Mouse (Mus musculus): ENCODE data around the gene Foxn2. TPM values are rescaled to one million over a fixed set of nuclear protein-coding genes. Genes with fewer than 3 reads are reported as not detected.
A peak's percentile ranks its signal among the peaks of the same experiment; 100 is the strongest.

The Foxn2 gene
- polyA plus RNA-seq, 2 experiments: 4.8 to 8.8 TPM

- Histone ChIP-seq H3K27ac (no peak overlapping the region), H3K4me2 (ENCODE audit: low read depth) (no peak overlapping the region), H3K36me3 (replicated peaks; ENCODE audit: control insufficient read depth, insufficient read depth, low read depth) (peaks cover 3% of the 10 kb centered on the region), H3K4me3 (ENCODE audit: insufficient read depth in 1 of 2, low read depth in 2 of 2, low read length in 2 of 2) (no peak overlapping the region), H3K4me1 (replicated peaks; ENCODE audit: control insufficient read depth in 2 of 2, insufficient read depth in 2 of 2, low read length in 1 of 2) (peaks cover 13 to 21% of the 10 kb centered on the region in 2 experiments), H3K27me3 (ENCODE audit: control insufficient read depth, insufficient read depth, low read length) (no peaks in the 10 kb centered on the region), H3K9ac (replicated peaks) (no peak overlapping the region), H3K9me3 (ENCODE audit: control insufficient read depth, low read length) (no peaks in the 10 kb centered on the region)
- ATAC-seq (ENCODE audit: insufficient read depth): no peak
- TF ChIP-seq CTCF (IDR thresholded peaks at IDR 0.05; ENCODE audit: low read depth) (no peak), EP300 (IDR thresholded peaks at IDR 0.05; ENCODE audit: low read depth) (no peak)
- 83% methylated on average over 1 of the region's 1 CpGs for WGBS (ENCODE audit: insufficient replicate concordance)
- no peak for DNase-seq (ENCODE audit: low read depth in 3 of 3, low spot score in 3 of 3)
These were observed 44.4 kb downstream of the Foxn2 start for GRCm38 (mm10) chr17:88484951-88485350.

GRCm38 (mm10) chr17:88490546-88490945 lies 50.0 kb downstream of the Foxn2 start:
- H3K27me3 ChIP-seq (ENCODE audit: control insufficient read depth, insufficient read depth, low read length): no peaks in the 10 kb centered on the region
- no peak overlapping the region for H3K9ac ChIP-seq (replicated peaks)
- no peak for ATAC-seq (ENCODE audit: insufficient read depth)
- H3K9me3 ChIP-seq (ENCODE audit: control insufficient read depth, low read length): no peaks in the 10 kb centered on the region
- H3K4me3 ChIP-seq (ENCODE audit: insufficient read depth in 1 of 2, low read depth in 2 of 2, low read length in 2 of 2): no peak overlapping the region
- no peaks in the 10 kb centered on the region for H3K4me1 ChIP-seq (replicated peaks; ENCODE audit: control insufficient read depth in 2 of 2, insufficient read depth in 2 of 2, low read length in 1 of 2)
- 87% methylated on average over 10 of the region's 10 CpGs for WGBS (ENCODE audit: insufficient replicate concordance)
- H3K27ac ChIP-seq: no peak overlapping the region
- no peak overlapping the region for H3K4me2 ChIP-seq (ENCODE audit: low read depth)
- no peak for TF ChIP-seq EP300 (IDR thresholded peaks at IDR 0.05; ENCODE audit: low read depth)
- no peak for TF ChIP-seq CTCF (IDR thresholded peaks at IDR 0.05; ENCODE audit: low read depth)
- no peak for DNase-seq (ENCODE audit: low read depth in 3 of 3, low spot score in 3 of 3)
- peaks cover 11% of the 10 kb centered on the region for H3K36me3 ChIP-seq (replicated peaks; ENCODE audit: control insufficient read depth, insufficient read depth, low read depth)

GRCm38 (mm10) chr17:88491366-88492106 lies 51.0 kb downstream of the Foxn2 start:
- Histone ChIP-seq H3K36me3 (replicated peaks; ENCODE audit: control insufficient read depth, insufficient read depth, low read depth) (peaks cover 8% of the 10 kb centered on the region), H3K4me2 (ENCODE audit: low read depth) (no peak overlapping the region), H3K9me3 (ENCODE audit: control insufficient read depth, low read length) (no peaks in the 10 kb centered on the region), H3K27ac (no peak overlapping the region), H3K9ac (replicated peaks) (no peak overlapping the region), H3K27me3 (ENCODE audit: control insufficient read depth, insufficient read depth, low read length) (no peaks in the 10 kb centered on the region), H3K4me3 (ENCODE audit: insufficient read depth in 1 of 2, low read depth in 2 of 2, low read length in 2 of 2) (no peak overlapping the region), H3K4me1 (replicated peaks; ENCODE audit: control insufficient read depth in 2 of 2, insufficient read depth in 2 of 2, low read length in 1 of 2) (no peaks in the 10 kb centered on the region)
- WGBS (ENCODE audit: insufficient replicate concordance): 89% methylated on average over 13 of the region's 13 CpGs
- no peak for ATAC-seq (ENCODE audit: insufficient read depth)
- no peak for DNase-seq (ENCODE audit: low read depth in 3 of 3, low spot score in 3 of 3)
- TF ChIP-seq EP300 (IDR thresholded peaks at IDR 0.05; ENCODE audit: low read depth) (no peak), CTCF (IDR thresholded peaks at IDR 0.05; ENCODE audit: low read depth) (peak; percentile 34; the same call in 1 of the 2 replicates)

GRCm38 (mm10) chr17:88492107-88492460 lies 51.6 kb downstream of the Foxn2 start:
- Histone ChIP-seq H3K9ac (replicated peaks) (no peak overlapping the region), H3K9me3 (ENCODE audit: control insufficient read depth, low read length) (no peaks in the 10 kb centered on the region), H3K27me3 (ENCODE audit: control insufficient read depth, insufficient read depth, low read length) (no peaks in the 10 kb centered on the region), H3K4me3 (ENCODE audit: insufficient read depth in 1 of 2, low read depth in 2 of 2, low read length in 2 of 2) (no peak overlapping the region), H3K4me2 (ENCODE audit: low read depth) (no peak overlapping the region), H3K36me3 (replicated peaks; ENCODE audit: control insufficient read depth, insufficient read depth, low read depth) (peaks cover 7% of the 10 kb centered on the region), H3K27ac (no peak overlapping the region), H3K4me1 (replicated peaks; ENCODE audit: control insufficient read depth in 2 of 2, insufficient read depth in 2 of 2, low read length in 1 of 2) (no peaks in the 10 kb centered on the region)
- no peak for DNase-seq (ENCODE audit: low read depth in 3 of 3, low spot score in 3 of 3)
- 88% methylated on average over 5 of the region's 5 CpGs for WGBS (ENCODE audit: insufficient replicate concordance)
- TF ChIP-seq EP300 (IDR thresholded peaks at IDR 0.05; ENCODE audit: low read depth) (no peak), CTCF (IDR thresholded peaks at IDR 0.05; ENCODE audit: low read depth) (no peak)
- no peak for ATAC-seq (ENCODE audit: insufficient read depth)

GRCm38 (mm10) chr17:88493551-88493950 lies 53.0 kb downstream of the Foxn2 start:
- DNase-seq (ENCODE audit: low read depth in 3 of 3, low spot score in 3 of 3): no peak
- TF ChIP-seq CTCF (IDR thresholded peaks at IDR 0.05; ENCODE audit: low read depth) (no peak), EP300 (IDR thresholded peaks at IDR 0.05; ENCODE audit: low read depth) (no peak)

More at GRCm38 (mm10) chr17:88493551-88493950, 53.0 kb downstream of the Foxn2 start:
- H3K4me3 ChIP-seq (ENCODE audit: insufficient read depth in 1 of 2, low read depth in 2 of 2, low read length in 2 of 2): no peak overlapping the region
- H3K9me3 ChIP-seq (ENCODE audit: control insufficient read depth, low read length): no peaks in the 10 kb centered on the region
- H3K36me3 ChIP-seq (replicated peaks; ENCODE audit: control insufficient read depth, insufficient read depth, low read depth): peaks cover 7% of the 10 kb centered on the region
- no peak overlapping the region for H3K4me2 ChIP-seq (ENCODE audit: low read depth)
- H3K27ac ChIP-seq: no peak overlapping the region
- 77% methylated on average over 9 of the region's 9 CpGs for WGBS (ENCODE audit: insufficient replicate concordance)
- no peak overlapping the region for H3K9ac ChIP-seq (replicated peaks)
- H3K27me3 ChIP-seq (ENCODE audit: control insufficient read depth, insufficient read depth, low read length): no peaks in the 10 kb centered on the region
- ATAC-seq (ENCODE audit: insufficient read depth): no peak
- H3K4me1 ChIP-seq (replicated peaks; ENCODE audit: control insufficient read depth in 2 of 2, insufficient read depth in 2 of 2, low read length in 1 of 2): no peaks in the 10 kb centered on the region

All from liver, embryonic 14.5 days (tissue).